Mouse (Mus musculus): ENCODE results near the gene Ddx56.

DNA sequence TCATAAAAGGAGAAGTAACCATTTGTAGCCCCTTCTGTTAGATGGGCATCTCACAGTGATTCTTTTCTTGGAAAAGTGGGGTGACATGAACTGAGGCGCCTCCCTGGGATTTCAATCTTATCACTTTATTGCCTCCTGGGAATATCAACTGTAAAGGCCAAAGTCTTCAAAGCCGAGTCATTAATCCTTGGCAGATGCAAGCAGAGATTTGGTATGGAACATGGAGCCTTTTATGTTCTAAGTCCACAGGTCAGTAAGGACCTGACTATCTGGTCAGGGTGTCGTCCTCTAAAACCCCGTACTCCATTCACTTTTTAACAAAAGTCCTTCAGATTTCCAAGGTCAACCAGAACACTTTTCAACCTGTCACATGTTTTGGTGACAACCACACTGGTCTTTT lies 14.7 kb downstream of the Ddx56 start:
- TF ChIP-seq CTCF (IDR thresholded peaks at IDR 0.05; ENCODE audit: insufficient read depth, low read depth, low read length) = no peak
- TF ChIP-seq POLR2A (IDR thresholded peaks at IDR 0.05; ENCODE audit: insufficient read depth, low read depth, low read length) = no peak
